Mouse (Mus musculus): ENCODE measurements around the gene Olfml3.

Olfml3 gene

GRCm38 (mm10) chr3:103737778-103738571 lies at the start of gene Olfml3:
Olfml3 (minus strand) TSS chr3:103738001.
- DNase-seq, result peak; percentile 83 to 94

GRCm38 (mm10) chr3:103787225-103787624 lies 49.4 kb upstream of the Olfml3 start:
- no peak for DNase-seq

GRCm38 (mm10) chr3:103782844-103783609 lies 45.2 kb upstream of the Olfml3 start:
- DNase-seq, result no peak

GRCm38 (mm10) chr3:103780777-103781176 lies 43.0 kb upstream of the Olfml3 start:
- DNase-seq, result no peak

GRCm38 (mm10) chr3:103780271-103780670 lies 42.5 kb upstream of the Olfml3 start:
- no peak for DNase-seq

GRCm38 (mm10) chr3:103779183-103779582 lies 41.4 kb upstream of the Olfml3 start:
- no peak for DNase-seq

- no peak for DNase-seq
Measured at GRCm38 (mm10) chr3:103778660-103779059, 40.9 kb upstream of the Olfml3 start.

- DNase-seq, result no peak
Measured at GRCm38 (mm10) chr3:103777940-103778339, 40.1 kb upstream of the Olfml3 start.

GRCm38 (mm10) chr3:103774009-103774408 lies 36.2 kb upstream of the Olfml3 start:
- no peak for DNase-seq

- DNase-seq, result peak in 1 of 2 experiments; percentile 15
Measured at GRCm38 (mm10) chr3:103773508-103773907, 35.7 kb upstream of the Olfml3 start.

GRCm38 (mm10) chr3:103772846-103773245 lies 35.0 kb upstream of the Olfml3 start:
- DNase-seq, result peak; percentile 52 to 63

GRCm38 (mm10) chr3:103771531-103772130 lies 33.8 kb upstream of the Olfml3 start:
- peak; percentile 88 to 91 for DNase-seq

- no peak for DNase-seq
Measured at GRCm38 (mm10) chr3:103766789-103767188, 29.0 kb upstream of the Olfml3 start.

GRCm38 (mm10) chr3:103759261-103759970 lies 21.6 kb upstream of the Olfml3 start:
- DNase-seq, result no peak

GRCm38 (mm10) chr3:103758456-103758855 lies 20.7 kb upstream of the Olfml3 start:
- DNase-seq, result no peak

GRCm38 (mm10) chr3:103756920-103757319 lies 19.1 kb upstream of the Olfml3 start:
- DNase-seq, result no peak

GRCm38 (mm10) chr3:103755351-103755750 lies 17.6 kb upstream of the Olfml3 start:
- DNase-seq, result no peak

GRCm38 (mm10) chr3:103751558-103751957 lies 13.8 kb upstream of the Olfml3 start:
- DNase-seq, result no peak

- DNase-seq, result no peak
Measured at GRCm38 (mm10) chr3:103746711-103747110, 8.9 kb upstream of the Olfml3 start.

GRCm38 (mm10) chr3:103745001-103745770 lies 7.4 kb upstream of the Olfml3 start:
- DNase-seq, result no peak

GRCm38 (mm10) chr3:103743208-103743607 lies 5.4 kb upstream of the Olfml3 start:
- no peak for DNase-seq

- no peak for DNase-seq
Measured at GRCm38 (mm10) chr3:103740342-103740741, 2.5 kb upstream of the Olfml3 start.
